ENCODE assay signal across 11 mouse cellular contexts in genomic region chr15:101135405-101135804, GRCm38 (mm10). TPM values are rescaled to one million over a fixed set of nuclear protein-coding genes. Genes with fewer than 3 reads are reported as not detected.
DNase-seq lines count a peak whose midpoint lies in the region; ATAC-seq and TF ChIP-seq lines count a peak whose summit lies in the region.
"Had no signal": no experiment of that assay in that cellular context is flagged by ENCODE, and none has a peak within 500 bp of the region (broad histone marks: within the 10 kb centered on the region; RNA-seq: fewer than 3 reads in every experiment).

No protein-coding gene starts in this region.

- H3K27ac ChIP-seq in kidney, embryonic 16.5 days (ENCODE audit: low read length), result peak overlapping the region; percentile 32; the same call in 1 of the 2 replicates
- H3K27ac ChIP-seq in bone marrow macrophage, adult 2 months (ENCODE audit: insufficient read depth, low read depth, low read length), result no peak overlapping the region
- no peak overlapping the region for H3K27ac ChIP-seq in hindbrain, embryonic 15.5 days (replicated peaks)
- no peak overlapping the region for H3K27ac ChIP-seq in neural tube, embryonic 13.5 days (replicated peaks)
- H3K27ac ChIP-seq: forebrain, embryonic 12.5 days had no signal

- peak overlapping the region; percentile 5 for H3K9ac ChIP-seq in kidney, embryonic 16.5 days (replicated peaks; ENCODE audit: low read length)
- H3K9ac ChIP-seq in hindbrain, embryonic 15.5 days, result no peak overlapping the region
- H3K9ac ChIP-seq in neural tube, embryonic 13.5 days, result no peak overlapping the region
- H3K9ac ChIP-seq: forebrain, embryonic 12.5 days had no signal

- peak overlapping the region; percentile 7; the same call in 1 of the 2 replicates for H3K4me3 ChIP-seq in kidney, embryonic 16.5 days (ENCODE audit: low read length)
- H3K4me3 ChIP-seq in bone marrow macrophage, adult 2 months (ENCODE audit: insufficient read depth, low read length), result peak overlapping the region; percentile 31; the same call in 1 of the 2 replicates
- no peak overlapping the region for H3K4me3 ChIP-seq in hindbrain, embryonic 15.5 days
- H3K4me3 ChIP-seq in neural tube, embryonic 13.5 days, result peak overlapping the region; percentile 15; the same call in 1 of the 2 replicates
- H3K4me3 ChIP-seq: forebrain, embryonic 12.5 days had no signal

- 62% methylated on average over 8 of the region's 8 CpGs for WGBS in kidney, embryonic 16.5 days
- WGBS in hindbrain, embryonic 15.5 days, result 71% methylated on average over 8 of the region's 8 CpGs
- WGBS in neural tube, embryonic 13.5 days, result 65% methylated on average over 8 of the region's 8 CpGs

- H3K9me3 ChIP-seq in kidney, embryonic 16.5 days (ENCODE audit: low read length), result no peaks in the 10 kb centered on the region
- no peaks in the 10 kb centered on the region for H3K9me3 ChIP-seq in hindbrain, embryonic 15.5 days
- H3K9me3 ChIP-seq in neural tube, embryonic 13.5 days, result no peaks in the 10 kb centered on the region
- H3K9me3 ChIP-seq: forebrain, embryonic 12.5 days had no signal

- no peak for ATAC-seq in kidney, embryonic 16.5 days (ENCODE audit: low FRiP score, low TSS enrichment)
- no peak for ATAC-seq in hindbrain, embryonic 15.5 days (ENCODE audit: low FRiP score, low read depth)
- no peak for ATAC-seq in neural tube, embryonic 13.5 days (ENCODE audit: low read depth)

- no peak for TF ChIP-seq CTCF in bone marrow macrophage, adult 2 months (IDR thresholded peaks at IDR 0.05; ENCODE audit: low read depth, low read length)

- peaks cover 47% of the 10 kb centered on the region for H3K4me1 ChIP-seq in kidney, embryonic 16.5 days (ENCODE audit: insufficient read depth, low read length)
- H3K4me1 ChIP-seq in bone marrow macrophage, adult 2 months (ENCODE audit: control insufficient read depth, insufficient read depth, low read length), result peaks cover 46% of the 10 kb centered on the region
- H3K4me1 ChIP-seq in hindbrain, embryonic 15.5 days (replicated peaks), result peaks cover 13% of the 10 kb centered on the region
- peaks cover 40% of the 10 kb centered on the region for H3K4me1 ChIP-seq in neural tube, embryonic 13.5 days (replicated peaks)

- H3K36me3 ChIP-seq in kidney, embryonic 16.5 days (ENCODE audit: insufficient read depth, low read length), result peaks cover 3% of the 10 kb centered on the region; the same call in 1 of the 2 replicates
- H3K36me3 ChIP-seq in hindbrain, embryonic 15.5 days, result no peaks in the 10 kb centered on the region
- no peaks in the 10 kb centered on the region for H3K36me3 ChIP-seq in neural tube, embryonic 13.5 days
- H3K36me3 ChIP-seq: forebrain, embryonic 12.5 days had no signal

- no peak for TF ChIP-seq POLR2A in bone marrow macrophage, adult 2 months (IDR thresholded peaks at IDR 0.05; ENCODE audit: borderline replicate concordance, low read depth, low read length)

- DNase-seq in kidney, adult 8-10 months, result no peak
- no peak for DNase-seq in testis, postnatal 14 days (ENCODE audit: low spot score)
- DNase-seq in gastrocnemius, postnatal 14 days, result no peak
- DNase-seq in cerebellum, postnatal 10 days, result no peak
- DNase-seq: right cerebral cortex, postnatal 4 days had no signal

- peak overlapping the region; percentile 37 for H3K4me2 ChIP-seq in kidney, embryonic 16.5 days (replicated peaks; ENCODE audit: low read depth, low read length)
- peak overlapping the region; percentile 35 for H3K4me2 ChIP-seq in hindbrain, embryonic 15.5 days
- H3K4me2 ChIP-seq in neural tube, embryonic 13.5 days, result peak overlapping the region; percentile 29

- intact Hi-C loops in gastrocnemius, postnatal 14 days (cut with DNase I; ENCODE audit: low total_unique reads), result no loop called here

- H3K27me3 ChIP-seq in kidney, embryonic 16.5 days (ENCODE audit: insufficient read depth, low read length), result 0 out of 2 replicates have a peak, but pooled peaks cover under 1% of the 10 kb centered on the region
- H3K27me3 ChIP-seq in hindbrain, embryonic 15.5 days, result peaks cover 9% of the 10 kb centered on the region; the same call in 1 of the 2 replicates
- H3K27me3 ChIP-seq in neural tube, embryonic 13.5 days, result peaks cover 17% of the 10 kb centered on the region

RNA-seq across cellular contexts. Expression of gene Acvrl1, which starts 7.1 kb away (rescaled TPM):
- polyA plus RNA-seq in kidney, embryonic 16.5 days (2015; fragmentation: Nextera tagmentation; extraction: Ambion mirVana), result 20.6 and 24.4 TPM in 2 replicates
- 26.6 and 29.8 TPM in 2 replicates for polyA plus RNA-seq in bone marrow macrophage, adult 2 months (2012; ENCODE audit: insufficient read depth, insufficient read length, missing spikeins)
- polyA plus RNA-seq in hindbrain, embryonic 15.5 days (2015; fragmentation: Nextera tagmentation; extraction: Ambion mirVana), result 9.5 and 9.6 TPM in 2 replicates
- polyA plus RNA-seq in neural tube, embryonic 13.5 days (2015; fragmentation: Nextera tagmentation; extraction: Ambion mirVana), result 8.1 and 9.0 TPM in 2 replicates
- total RNA-seq in gastrocnemius, postnatal 14 days (2021), result 10 to 100 TPM; 12.9 to 15.0 TPM

RNA-seq across cellular contexts. Expression of gene Ankrd33, which starts 19.9 kb away (rescaled TPM):
- polyA plus RNA-seq in kidney, embryonic 16.5 days (2015; fragmentation: Nextera tagmentation; extraction: Ambion mirVana), result not detected in 2 replicates
- not detected in 2 replicates for polyA plus RNA-seq in bone marrow macrophage, adult 2 months (2012; ENCODE audit: insufficient read depth, insufficient read length, missing spikeins)
- polyA plus RNA-seq in hindbrain, embryonic 15.5 days (2015; fragmentation: Nextera tagmentation; extraction: Ambion mirVana), result not detected in 2 replicates
- not detected in 2 replicates for polyA plus RNA-seq in neural tube, embryonic 13.5 days (2015; fragmentation: Nextera tagmentation; extraction: Ambion mirVana)
- not detected for total RNA-seq in gastrocnemius, postnatal 14 days (2021)
- total RNA-seq: megakaryocyte progenitor cell, adult 5-6 weeks had no signal
- polyA plus RNA-seq: forebrain, embryonic 12.5 days had no signal

RNA-seq across cellular contexts. Expression of gene Acvr1b, which starts 38.5 kb away (rescaled TPM):
- 7.4 and 8.8 TPM in 2 replicates for polyA plus RNA-seq in kidney, embryonic 16.5 days (2015; fragmentation: Nextera tagmentation; extraction: Ambion mirVana)
- 20.2 and 22.3 TPM in 2 replicates for polyA plus RNA-seq in bone marrow macrophage, adult 2 months (2012; ENCODE audit: insufficient read depth, insufficient read length, missing spikeins)
- 21.7 and 24.1 TPM in 2 replicates for polyA plus RNA-seq in hindbrain, embryonic 15.5 days (2015; fragmentation: Nextera tagmentation; extraction: Ambion mirVana)
- 18.0 and 18.8 TPM in 2 replicates for polyA plus RNA-seq in neural tube, embryonic 13.5 days (2015; fragmentation: Nextera tagmentation; extraction: Ambion mirVana)
- 10 to 100 TPM; 21.8 to 29.9 TPM for total RNA-seq in gastrocnemius, postnatal 14 days (2021)

RNA-seq across cellular contexts. Expression of gene Fignl2, which starts 57.0 kb away (rescaled TPM):
- 0.26 and 0.35 TPM in 2 replicates for polyA plus RNA-seq in kidney, embryonic 16.5 days (2015; fragmentation: Nextera tagmentation; extraction: Ambion mirVana)
- polyA plus RNA-seq in bone marrow macrophage, adult 2 months (2012; ENCODE audit: insufficient read depth, insufficient read length, missing spikeins), result 2.8 and 2.9 TPM in 2 replicates
- polyA plus RNA-seq in hindbrain, embryonic 15.5 days (2015; fragmentation: Nextera tagmentation; extraction: Ambion mirVana), result 0.09 and 0.10 TPM in 2 replicates
- 0.17 and 0.18 TPM in 2 replicates for polyA plus RNA-seq in neural tube, embryonic 13.5 days (2015; fragmentation: Nextera tagmentation; extraction: Ambion mirVana)
- 1 to 10 TPM; 1.3 to 1.4 TPM for total RNA-seq in gastrocnemius, postnatal 14 days (2021)
